Mouse (Mus musculus): ENCODE measurements around the gene Wdr25. TPM values are rescaled to one million over a fixed set of nuclear protein-coding genes. Genes with fewer than 3 reads are reported as not detected.

Wdr25 gene
- total RNA-seq, 1 experiment: 14.9 TPM

- Histone ChIP-seq H3K27ac (ENCODE audit: insufficient read depth, low read depth, low read length, poor library complexity, severe bottlenecking) (no peak overlapping the region), H3K9ac (ENCODE audit: insufficient read depth, low read depth, low read length, poor library complexity, severe bottlenecking) (no peak overlapping the region)
- DNase-seq (ENCODE audit: low read depth, low spot score): no peak
These were observed 74.2 kb downstream of the Wdr25 start for GRCm38 (mm10) chr12:108967631-108968030.

GRCm38 (mm10) chr12:108968031-108968430 is 74.6 kb downstream of the Wdr25 start:
- H3K9me3 ChIP-seq (ENCODE audit: control insufficient read depth, insufficient read depth, low read depth, low read length): no peaks in the 10 kb centered on the region
- in situ Hi-C loops (cut with MboI; ENCODE audit: low sequenced_read_pairs in 2 of 2, unreplicated experiment in 2 of 2): no loop called here
- H3K9ac ChIP-seq (ENCODE audit: insufficient read depth, low read depth, low read length, poor library complexity, severe bottlenecking): no peak overlapping the region
- H3K36me3 ChIP-seq (ENCODE audit: control insufficient read depth, insufficient read depth, low read length, poor library complexity, severe bottlenecking): no peaks in the 10 kb centered on the region
- TF ChIP-seq CHD2 (IDR thresholded peaks at IDR 0.05; ENCODE audit: low read depth, low read length) (no peak), MAFK (IDR thresholded peaks at IDR 0.05; ENCODE audit: insufficient read depth, low read depth, low read length) (no peak), ZNF384 (IDR thresholded peaks at IDR 0.05; ENCODE audit: low read depth, low read length) (no peak), ZC3H11A (IDR thresholded peaks at IDR 0.05; ENCODE audit: borderline replicate concordance, low read depth, low read length) (no peak), HCFC1 (IDR thresholded peaks at IDR 0.05; ENCODE audit: borderline replicate concordance, insufficient read depth, low read length) (no peak)
- no peak for DNase-seq (ENCODE audit: low read depth, low spot score)
- H3K4me1 ChIP-seq (ENCODE audit: control insufficient read depth in 2 of 2, insufficient read depth in 2 of 2, low read length in 2 of 2, poor library complexity in 1 of 2): peaks cover 0 to 5% of the 10 kb centered on the region in 2 experiments; a peak in 2 of 4 replicates
- H3K4me3 ChIP-seq (ENCODE audit: insufficient read depth in 1 of 2, low read depth in 1 of 2, low read length in 2 of 2, poor library complexity in 1 of 2, severe bottlenecking in 1 of 2): no peak overlapping the region
- no peak overlapping the region; the same call in 1 of the 2 replicates for H3K27ac ChIP-seq (ENCODE audit: insufficient read depth, low read depth, low read length, poor library complexity, severe bottlenecking)

More at GRCm38 (mm10) chr12:108967631-108968030, 74.2 kb downstream of the Wdr25 start:
- Histone ChIP-seq H3K4me3 (ENCODE audit: insufficient read depth in 1 of 2, low read depth in 1 of 2, low read length in 2 of 2, poor library complexity in 1 of 2, severe bottlenecking in 1 of 2) (no peak overlapping the region), H3K4me1 (ENCODE audit: control insufficient read depth in 2 of 2, insufficient read depth in 2 of 2, low read length in 2 of 2, poor library complexity in 1 of 2) (peaks cover 0 to 5% of the 10 kb centered on the region in 2 experiments; a peak in 2 of 4 replicates), H3K9me3 (ENCODE audit: control insufficient read depth, insufficient read depth, low read depth, low read length) (no peaks in the 10 kb centered on the region), H3K36me3 (ENCODE audit: control insufficient read depth, insufficient read depth, low read length, poor library complexity, severe bottlenecking) (no peaks in the 10 kb centered on the region)
- in situ Hi-C loops (cut with MboI; ENCODE audit: low sequenced_read_pairs in 2 of 2, unreplicated experiment in 2 of 2): no loop called here
- TF ChIP-seq ZC3H11A (IDR thresholded peaks at IDR 0.05; ENCODE audit: borderline replicate concordance, low read depth, low read length) (no peak), HCFC1 (IDR thresholded peaks at IDR 0.05; ENCODE audit: borderline replicate concordance, insufficient read depth, low read length) (no peak)

- no peaks in the 10 kb centered on the region for H3K36me3 ChIP-seq (ENCODE audit: control insufficient read depth, insufficient read depth, low read length, poor library complexity, severe bottlenecking)
- H3K9ac ChIP-seq (ENCODE audit: insufficient read depth, low read depth, low read length, poor library complexity, severe bottlenecking): no peak overlapping the region
- H3K4me3 ChIP-seq (ENCODE audit: insufficient read depth in 1 of 2, low read depth in 1 of 2, low read length in 2 of 2, poor library complexity in 1 of 2, severe bottlenecking in 1 of 2): no peak overlapping the region
- H3K27ac ChIP-seq (ENCODE audit: insufficient read depth, low read depth, low read length, poor library complexity, severe bottlenecking): no peak overlapping the region
- no peaks in the 10 kb centered on the region for H3K9me3 ChIP-seq (ENCODE audit: control insufficient read depth, insufficient read depth, low read depth, low read length)
- TF ChIP-seq CHD2 (IDR thresholded peaks at IDR 0.05; ENCODE audit: low read depth, low read length): no peak
- no peak for TF ChIP-seq ZNF384 (IDR thresholded peaks at IDR 0.05; ENCODE audit: low read depth, low read length)
- TF ChIP-seq HCFC1 (IDR thresholded peaks at IDR 0.05; ENCODE audit: borderline replicate concordance, insufficient read depth, low read length): no peak
- TF ChIP-seq ZC3H11A (IDR thresholded peaks at IDR 0.05; ENCODE audit: borderline replicate concordance, low read depth, low read length): no peak
- TF ChIP-seq MAFK (IDR thresholded peaks at IDR 0.05; ENCODE audit: insufficient read depth, low read depth, low read length): no peak
- DNase-seq (ENCODE audit: low read depth, low spot score): no peak
- in situ Hi-C loops (cut with MboI; ENCODE audit: low sequenced_read_pairs in 2 of 2, unreplicated experiment in 2 of 2): no loop called here
- H3K4me1 ChIP-seq (ENCODE audit: control insufficient read depth in 2 of 2, insufficient read depth in 2 of 2, low read length in 2 of 2, poor library complexity in 1 of 2): no peaks in the 10 kb centered on the region
These were observed 78.0 kb downstream of the Wdr25 start for GRCm38 (mm10) chr12:108971446-108971845.

GRCm38 (mm10) chr12:108972234-108972633 is 78.8 kb downstream of the Wdr25 start:
- Histone ChIP-seq H3K9me3 (ENCODE audit: control insufficient read depth, insufficient read depth, low read depth, low read length) (no peaks in the 10 kb centered on the region), H3K27ac (ENCODE audit: insufficient read depth, low read depth, low read length, poor library complexity, severe bottlenecking) (no peak overlapping the region), H3K4me1 (ENCODE audit: control insufficient read depth in 2 of 2, insufficient read depth in 2 of 2, low read length in 2 of 2, poor library complexity in 1 of 2) (no peaks in the 10 kb centered on the region), H3K9ac (ENCODE audit: insufficient read depth, low read depth, low read length, poor library complexity, severe bottlenecking) (no peak overlapping the region), H3K36me3 (ENCODE audit: control insufficient read depth, insufficient read depth, low read length, poor library complexity, severe bottlenecking) (no peaks in the 10 kb centered on the region), H3K4me3 (ENCODE audit: insufficient read depth in 1 of 2, low read depth in 1 of 2, low read length in 2 of 2, poor library complexity in 1 of 2, severe bottlenecking in 1 of 2) (no peak overlapping the region)
- no peak for DNase-seq (ENCODE audit: low read depth, low spot score)
- TF ChIP-seq MAFK (IDR thresholded peaks at IDR 0.05; ENCODE audit: insufficient read depth, low read depth, low read length): no peak
- TF ChIP-seq CHD2 (IDR thresholded peaks at IDR 0.05; ENCODE audit: low read depth, low read length): no peak
- no peak for TF ChIP-seq ZNF384 (IDR thresholded peaks at IDR 0.05; ENCODE audit: low read depth, low read length)
- TF ChIP-seq HCFC1 (IDR thresholded peaks at IDR 0.05; ENCODE audit: borderline replicate concordance, insufficient read depth, low read length): no peak
- TF ChIP-seq ZC3H11A (IDR thresholded peaks at IDR 0.05; ENCODE audit: borderline replicate concordance, low read depth, low read length): no peak
- in situ Hi-C loops (cut with MboI; ENCODE audit: low sequenced_read_pairs in 2 of 2, unreplicated experiment in 2 of 2): no loop called here

- Histone ChIP-seq H3K4me1 (ENCODE audit: control insufficient read depth in 2 of 2, insufficient read depth in 2 of 2, low read length in 2 of 2, poor library complexity in 1 of 2) (peaks cover 1 to 10% of the 10 kb centered on the region in 2 experiments; a peak in 2 of 4 replicates), H3K4me3 (ENCODE audit: insufficient read depth in 1 of 2, low read depth in 1 of 2, low read length in 2 of 2, poor library complexity in 1 of 2, severe bottlenecking in 1 of 2) (peak overlapping the region in 1 of 2 experiments; percentile 30; a peak in 1 of 4 replicates), H3K36me3 (ENCODE audit: control insufficient read depth, insufficient read depth, low read length, poor library complexity, severe bottlenecking) (no peaks in the 10 kb centered on the region), H3K9ac (ENCODE audit: insufficient read depth, low read depth, low read length, poor library complexity, severe bottlenecking) (no peak overlapping the region), H3K9me3 (ENCODE audit: control insufficient read depth, insufficient read depth, low read depth, low read length) (no peaks in the 10 kb centered on the region), H3K27ac (ENCODE audit: insufficient read depth, low read depth, low read length, poor library complexity, severe bottlenecking) (no peak overlapping the region)
- in situ Hi-C loops (cut with MboI; ENCODE audit: low sequenced_read_pairs in 2 of 2, unreplicated experiment in 2 of 2): no loop called here
- no peak for DNase-seq (ENCODE audit: low read depth, low spot score)
- TF ChIP-seq CHD2 (IDR thresholded peaks at IDR 0.05; ENCODE audit: low read depth, low read length) (no peak), MAFK (IDR thresholded peaks at IDR 0.05; ENCODE audit: insufficient read depth, low read depth, low read length) (no peak), ZNF384 (IDR thresholded peaks at IDR 0.05; ENCODE audit: low read depth, low read length) (no peak), ZC3H11A (IDR thresholded peaks at IDR 0.05; ENCODE audit: borderline replicate concordance, low read depth, low read length) (no peak), HCFC1 (IDR thresholded peaks at IDR 0.05; ENCODE audit: borderline replicate concordance, insufficient read depth, low read length) (no peak)
These were observed 86.5 kb downstream of the Wdr25 start for GRCm38 (mm10) chr12:108979977-108980376.
